ENCODE assay signal across 7 mouse cellular contexts in the genomic region with DNA sequence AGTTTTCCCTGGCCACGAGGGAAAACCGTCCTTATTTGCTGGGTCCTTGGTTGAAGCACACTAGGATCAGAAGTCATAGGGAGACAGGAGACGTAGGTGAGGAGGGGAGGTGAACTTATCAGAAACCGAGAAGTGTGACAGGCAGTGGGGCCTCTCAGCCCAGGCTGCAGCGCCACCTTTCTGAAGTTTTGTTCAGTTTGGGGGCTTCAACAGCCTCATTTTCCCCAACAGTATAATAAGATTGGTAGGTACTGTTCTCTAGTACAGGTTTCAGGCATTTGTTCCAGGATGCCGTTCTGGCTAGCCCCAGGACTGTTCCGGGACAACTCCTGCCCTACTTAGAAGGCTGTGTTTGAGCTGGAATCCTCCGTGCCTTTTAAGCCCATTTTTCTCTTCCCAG. TPM values are rescaled to one million over a fixed set of nuclear protein-coding genes. Genes with fewer than 3 reads are reported as not detected.
DNase-seq lines count a peak whose midpoint lies in the region; ATAC-seq lines count a peak whose summit lies in the region.

No protein-coding gene starts in this region.

- peak overlapping the region; percentile 93 for H3K27ac ChIP-seq in heart, embryonic 13.5 days (replicated peaks)
- H3K27ac ChIP-seq in limb, embryonic 10.5 days: peak overlapping the region; percentile 84
- H3K27ac ChIP-seq in midbrain, embryonic 10.5 days (replicated peaks): peak overlapping the region; percentile 85

- WGBS in heart, embryonic 13.5 days: 3% methylated on average over 8 of the region's 8 CpGs
- 7% methylated on average over 8 of the region's 8 CpGs for whole genome bisulfite sequencing in limb, embryonic 10.5 days
- WGBS in midbrain, embryonic 10.5 days: 7% methylated on average over 8 of the region's 8 CpGs

- H3K4me2 ChIP-seq in heart, embryonic 13.5 days: peak overlapping the region; percentile 96

- peak overlapping the region; percentile 96 for H3K4me3 ChIP-seq in heart, embryonic 13.5 days
- H3K4me3 ChIP-seq in limb, embryonic 10.5 days: peak overlapping the region; percentile 97
- H3K4me3 ChIP-seq in midbrain, embryonic 10.5 days: peak overlapping the region; percentile 73

- peak overlapping the region; percentile 94 for H3K9ac ChIP-seq in heart, embryonic 13.5 days

- peak; percentile 42 for DNase-seq in right cerebral cortex, postnatal 25 days
- DNase-seq in right cerebral cortex, adult 18-20 months: no peak
- peak; percentile 63 for DNase-seq in c-Kit-positive CD71-negative TER-119-negative erythroid progenitor cells, embryonic 14.5 days (ENCODE audit: low read depth)
- peak; percentile 52 for DNase-seq in limb, embryonic 10.5 days (ENCODE audit: low spot score)
- DNase-seq in midbrain, embryonic 10.5 days (ENCODE audit: low spot score): no peak
- peak; percentile 75 for DNase-seq in thymus, postnatal 14 days

- H3K36me3 ChIP-seq in heart, embryonic 13.5 days: peaks cover 20% of the 10 kb centered on the region
- H3K36me3 ChIP-seq in limb, embryonic 10.5 days: peaks cover 26% of the 10 kb centered on the region
- H3K36me3 ChIP-seq in midbrain, embryonic 10.5 days: peaks cover 11% of the 10 kb centered on the region

- no peaks in the 10 kb centered on the region for H3K9me3 ChIP-seq in heart, embryonic 13.5 days
- H3K9me3 ChIP-seq in limb, embryonic 10.5 days (replicated peaks): no peaks in the 10 kb centered on the region
- H3K9me3 ChIP-seq in midbrain, embryonic 10.5 days (replicated peaks): no peaks in the 10 kb centered on the region

- H3K27me3 ChIP-seq in heart, embryonic 13.5 days (replicated peaks): no peaks in the 10 kb centered on the region
- H3K27me3 ChIP-seq in limb, embryonic 10.5 days (ENCODE audit: low read depth, poor library complexity, severe bottlenecking): no peaks in the 10 kb centered on the region
- H3K27me3 ChIP-seq in midbrain, embryonic 10.5 days (ENCODE audit: low read depth, poor library complexity, severe bottlenecking): no peaks in the 10 kb centered on the region

- peaks cover 25% of the 10 kb centered on the region for H3K4me1 ChIP-seq in heart, embryonic 13.5 days
- H3K4me1 ChIP-seq in limb, embryonic 10.5 days: peaks cover 37% of the 10 kb centered on the region
- H3K4me1 ChIP-seq in midbrain, embryonic 10.5 days: peaks cover 29% of the 10 kb centered on the region

- ATAC-seq in heart, embryonic 13.5 days (ENCODE audit: extremely low read depth, insufficient number of reproducible peaks, low FRiP score, low TSS enrichment): no peak

RNA-seq across cellular contexts. Expression of gene Ptges2, which starts 0.7 kb away (rescaled TPM):
- 35.3 and 36.1 TPM in 2 replicates for polyA plus RNA-seq in heart, embryonic 13.5 days (2015; fragmentation: Nextera tagmentation; extraction: Ambion mirVana)
- polyA plus RNA-seq in limb, embryonic 10.5 days (2016; fragmentation: Nextera tagmentation; extraction: Ambion mirVana): 32.7 and 37.0 TPM in 2 replicates
- polyA plus RNA-seq in midbrain, embryonic 10.5 days (2016; fragmentation: Nextera tagmentation; extraction: Ambion mirVana): 26.2 and 28.8 TPM in 2 replicates

RNA-seq across cellular contexts. Expression of gene Lcn2, which starts 6.9 kb away (rescaled TPM):
- 0.91 and 0.98 TPM in 2 replicates for polyA plus RNA-seq in heart, embryonic 13.5 days (2015; fragmentation: Nextera tagmentation; extraction: Ambion mirVana)
- not detected in 2 replicates for polyA plus RNA-seq in limb, embryonic 10.5 days (2016; fragmentation: Nextera tagmentation; extraction: Ambion mirVana)
- polyA plus RNA-seq in midbrain, embryonic 10.5 days (2016; fragmentation: Nextera tagmentation; extraction: Ambion mirVana): 0.20 TPM in 1 of 2 replicates, not detected in the other

RNA-seq across cellular contexts. Expression of gene 1110008P14Rik, which starts 13.2 kb away (rescaled TPM):
- polyA plus RNA-seq in heart, embryonic 13.5 days (2015; fragmentation: Nextera tagmentation; extraction: Ambion mirVana): 47.5 and 49.0 TPM in 2 replicates
- polyA plus RNA-seq in limb, embryonic 10.5 days (2016; fragmentation: Nextera tagmentation; extraction: Ambion mirVana): 36.3 and 37.0 TPM in 2 replicates
- 39.4 and 44.3 TPM in 2 replicates for polyA plus RNA-seq in midbrain, embryonic 10.5 days (2016; fragmentation: Nextera tagmentation; extraction: Ambion mirVana)

RNA-seq across cellular contexts. Expression of gene Dnm1, which starts 41.8 kb away (rescaled TPM):
- polyA plus RNA-seq in heart, embryonic 13.5 days (2015; fragmentation: Nextera tagmentation; extraction: Ambion mirVana): 3.4 and 4.5 TPM in 2 replicates
- 27.1 and 33.6 TPM in 2 replicates for polyA plus RNA-seq in limb, embryonic 10.5 days (2016; fragmentation: Nextera tagmentation; extraction: Ambion mirVana)
- polyA plus RNA-seq in midbrain, embryonic 10.5 days (2016; fragmentation: Nextera tagmentation; extraction: Ambion mirVana): 9.0 and 12.2 TPM in 2 replicates

RNA-seq across cellular contexts. Expression of gene Ciz1, which starts 42.8 kb away (rescaled TPM):
- polyA plus RNA-seq in heart, embryonic 13.5 days (2015; fragmentation: Nextera tagmentation; extraction: Ambion mirVana): 32.9 and 35.2 TPM in 2 replicates
- 61.3 and 74.8 TPM in 2 replicates for polyA plus RNA-seq in limb, embryonic 10.5 days (2016; fragmentation: Nextera tagmentation; extraction: Ambion mirVana)
- 60.5 and 69.8 TPM in 2 replicates for polyA plus RNA-seq in midbrain, embryonic 10.5 days (2016; fragmentation: Nextera tagmentation; extraction: Ambion mirVana)

Comparison
In these comparisons a context has a peak if more than half of its experiments do, and no peak if none do; other contexts are left out.
1. DNase-seq: peak in right cerebral cortex, postnatal 25 days (single experiment), c-Kit-positive CD71-negative TER-119-negative erythroid progenitor cells, embryonic 14.5 days (single experiment), limb, embryonic 10.5 days (single experiment) and thymus, postnatal 14 days (single experiment); none in right cerebral cortex, adult 18-20 months (single experiment) and midbrain, embryonic 10.5 days (single experiment).
2. Peak in every context shown above with its lines, with median percentiles within 50 percentile points of each other: H3K27ac ChIP-seq and H3K4me3 ChIP-seq.